Mouse (Mus musculus) spleen, adult 2 months (tissue): Measurements from ENCODE around the gene Clcn7. TPM values are rescaled to one million over a fixed set of nuclear protein-coding genes. Genes with fewer than 3 reads are reported as not detected.
A peak's percentile ranks its signal among the peaks of the same experiment; 100 is the strongest.

Experiments used
- DNase-seq, 2 experiments: peaks; one replicate each; pipeline versions ENCODE4 v3.0.0 to v3.0.0-alpha.2; 2012 to 2021; ENCODE audit warnings: low spot score in 2 of 2, low read depth in 1 of 2
- H3K27ac ChIP-seq: fragments of 200-500 bp; 2 replicates; pipeline ENCODE4 v1.5.1; 2012; ENCODE audit warnings: low read length, inconsistent platforms; ENCODE audit not compliant: insufficient read depth
- H3K27me3 ChIP-seq: fragments of 200-500 bp; 2 replicates; pipeline ENCODE4 v1.6.1; 2012; ENCODE audit warnings: mild to moderate bottlenecking, moderate library complexity, low read length, inconsistent platforms; ENCODE audit not compliant: control insufficient read depth, insufficient read depth
- H3K36me3 ChIP-seq: fragments of 200-500 bp; 2 replicates; pipeline ENCODE4 v1.6.1; 2012; ENCODE audit warnings: mild to moderate bottlenecking, low read length, inconsistent platforms; ENCODE audit not compliant: control insufficient read depth, insufficient read depth
- H3K4me1 ChIP-seq: fragments of 200-500 bp; 2 replicates; pipeline ENCODE4 v1.6.1; 2011; ENCODE audit warnings: inconsistent platforms; ENCODE audit not compliant: control insufficient read depth, insufficient read depth, insufficient read length
- H3K4me3 ChIP-seq: fragments of 200-500 bp; 2 replicates; pipeline ENCODE4 v1.5.1; 2011; ENCODE audit warnings: mild to moderate bottlenecking, inconsistent platforms; ENCODE audit not compliant: insufficient read depth, insufficient read length; ENCODE audit errors: extremely low read depth
- CTCF ChIP-seq: fragments of 200-500 bp; IDR thresholded peaks from 2 replicates; pipeline ENCODE4 v1.5.1; 2011; ENCODE audit warnings: mild to moderate bottlenecking, inconsistent platforms; ENCODE audit not compliant: insufficient read depth, insufficient read length, insufficient replicate concordance; ENCODE audit errors: extremely low read depth
- POLR2A ChIP-seq: fragments of 200-500 bp; IDR thresholded peaks from 2 replicates; pipeline ENCODE4 v1.6.1; 2011; ENCODE audit warnings: low read depth, low read length, inconsistent platforms
- WGBS: fragments of 180-500 bp; shearing (Covaris S2); methylation state at CpG from one replicate; pipeline ENCODE4 v1.1.7; 2018; 5-methylcytosine and 5-hydroxymethylcytosine counted together
- polyA plus RNA-seq: library from polyadenylated mRNA; depleted of rRNA; stranded (reverse); fragments of >200 nt; gene quantifications from 2 replicates; pipeline ENCODE4 v1.2.3, GENCODE M21; 2012

The Clcn7 gene
- polyA plus RNA-seq, 1 experiment: 27.0 TPM

- H3K27ac ChIP-seq: no peak overlapping the region
- no peaks in the 10 kb centered on the region for H3K27me3 ChIP-seq
- TF ChIP-seq CTCF (no peak), POLR2A (no peak)
- H3K4me3 ChIP-seq: peak overlapping the region; percentile 82
- H3K4me1 ChIP-seq: peaks cover 15% of the 10 kb centered on the region; the same call in 1 of the 2 replicates
- DNase-seq: no peak
- WGBS: 9% methylated on average over 17 of the region's 17 CpGs
- H3K36me3 ChIP-seq: no peaks in the 10 kb centered on the region
Measured at GRCm38 (mm10) chr17:25184961-25185360, 51.8 kb downstream of the Clcn7 start.

GRCm38 (mm10) chr17:25187784-25188149 is 54.6 kb downstream of the Clcn7 start:
- H3K27me3 ChIP-seq: no peaks in the 10 kb centered on the region
- peak overlapping the region; percentile 48 for H3K27ac ChIP-seq
- peak overlapping the region; percentile 91 for H3K4me3 ChIP-seq
- no peaks in the 10 kb centered on the region for H3K36me3 ChIP-seq
- no peak for TF ChIP-seq CTCF
- no peak for TF ChIP-seq POLR2A
- DNase-seq: no peak
- peaks cover 15% of the 10 kb centered on the region; the same call in 1 of the 2 replicates for H3K4me1 ChIP-seq
- 25% methylated on average over 11 of the region's 11 CpGs for WGBS

DNA sequence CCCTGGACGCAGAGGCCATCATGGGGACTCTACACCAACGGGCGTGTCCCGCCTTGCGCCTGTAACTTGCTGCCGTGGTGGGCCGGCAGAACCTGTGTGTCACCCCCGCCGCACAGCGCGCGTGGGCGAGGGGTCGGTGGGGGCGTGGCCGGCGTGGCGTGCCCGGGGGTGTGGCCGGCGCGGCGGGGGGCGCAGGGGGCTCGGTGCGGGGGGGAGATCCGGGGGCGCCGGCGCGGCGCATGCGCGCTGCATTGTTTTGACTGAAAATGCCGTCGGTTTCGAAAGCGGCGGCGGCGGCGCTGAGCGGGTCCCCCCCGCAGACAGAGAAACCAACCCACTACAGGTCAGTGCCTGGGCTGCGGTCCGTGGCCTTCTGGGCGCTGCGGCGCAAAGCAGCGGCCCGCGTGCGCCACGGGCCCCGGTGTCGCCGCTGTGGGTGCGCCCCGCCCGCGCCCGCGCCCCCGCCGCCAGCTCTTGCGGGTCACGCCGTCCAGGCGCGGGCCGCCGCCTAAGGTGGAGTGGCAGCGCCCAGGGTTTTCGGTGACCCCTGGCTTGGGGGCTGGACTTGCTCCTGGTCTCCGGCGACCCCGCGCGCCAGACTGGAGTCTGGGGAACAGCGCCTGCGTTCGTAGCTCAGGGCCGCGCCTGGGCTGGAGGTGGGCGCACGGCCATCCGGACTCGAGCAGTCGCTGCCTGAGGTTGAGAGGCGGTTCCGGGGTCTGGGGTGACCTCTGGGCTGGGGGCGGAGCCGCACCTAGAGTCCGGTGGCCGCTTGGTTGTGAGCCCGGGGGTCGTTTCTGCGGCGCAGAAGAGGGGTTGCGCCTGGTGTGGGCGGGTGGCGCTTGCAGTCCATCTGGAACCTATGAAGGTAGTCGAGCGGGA is 55.2 kb downstream of the Clcn7 start, which contains the start of gene Unkl:
Unkl (plus strand) TSS at position 248 of the 882 bp plus-strand sequence.
- Histone ChIP-seq H3K36me3 (no peaks in the 10 kb centered on the region), H3K27ac (peak within 1 kb of the TSS; percentile 84), H3K4me1 (peaks cover 15% of the 10 kb centered on the region; the same call in 1 of the 2 replicates), H3K4me3 (peak within 1 kb of the TSS; percentile 91), H3K27me3 (no peaks in the 10 kb centered on the region)
- TF ChIP-seq POLR2A (no peak), CTCF (no peak)
- WGBS: under 1% methylated on average over 101 of the region's 104 CpGs
- peak in 1 of 2 experiments; percentile 63 for DNase-seq

- 7% methylated on average over 16 of the region's 16 CpGs for whole genome bisulfite sequencing
- TF ChIP-seq CTCF (no peak), POLR2A (no peak)
- H3K27me3 ChIP-seq: no peaks in the 10 kb centered on the region
- H3K27ac ChIP-seq: no peak overlapping the region
- DNase-seq: no peak
- 0 out of 2 replicates have a peak, but pooled peaks cover 2% of the 10 kb centered on the region for H3K36me3 ChIP-seq
- H3K4me1 ChIP-seq: peaks cover 12% of the 10 kb centered on the region; the same call in 1 of the 2 replicates
- H3K4me3 ChIP-seq: peak overlapping the region; percentile 91
Measured at GRCm38 (mm10) chr17:25189091-25189490, 55.9 kb downstream of the Clcn7 start.

GRCm38 (mm10) chr17:25202401-25202800 is 69.2 kb downstream of the Clcn7 start:
- peaks cover 38% of the 10 kb centered on the region for H3K36me3 ChIP-seq
- H3K4me1 ChIP-seq: no peaks in the 10 kb centered on the region
- 93% methylated on average over 4 of the region's 4 CpGs for WGBS
- no peak for DNase-seq
- H3K4me3 ChIP-seq: no peak overlapping the region
- no peaks in the 10 kb centered on the region for H3K27me3 ChIP-seq
- no peak overlapping the region for H3K27ac ChIP-seq
- no peak for TF ChIP-seq POLR2A
- no peak for TF ChIP-seq CTCF

GRCm38 (mm10) chr17:25210006-25210405 is 76.8 kb downstream of the Clcn7 start:
- Histone ChIP-seq H3K4me1 (peaks cover 4% of the 10 kb centered on the region; the same call in 1 of the 2 replicates), H3K36me3 (peaks cover 52% of the 10 kb centered on the region), H3K27me3 (no peaks in the 10 kb centered on the region), H3K4me3 (no peak overlapping the region), H3K27ac (no peak overlapping the region)
- 83% methylated on average over 4 of the region's 4 CpGs for WGBS
- DNase-seq: no peak
- TF ChIP-seq CTCF: no peak
- TF ChIP-seq POLR2A: no peak

GRCm38 (mm10) chr17:25210680-25211466 is 77.7 kb downstream of the Clcn7 start:
- H3K36me3 ChIP-seq: peaks cover 49% of the 10 kb centered on the region

More at GRCm38 (mm10) chr17:25210680-25211466, 77.7 kb downstream of the Clcn7 start:
- H3K27me3 ChIP-seq: no peaks in the 10 kb centered on the region
- peaks cover 4% of the 10 kb centered on the region; the same call in 1 of the 2 replicates for H3K4me1 ChIP-seq
- DNase-seq: no peak
- TF ChIP-seq POLR2A (no peak), CTCF (no peak)
- H3K27ac ChIP-seq: peak overlapping the region; percentile 27; the same call in 1 of the 2 replicates
- WGBS: 31% methylated on average over 15 of the region's 15 CpGs
- H3K4me3 ChIP-seq: no peak overlapping the region
